In genomic region chr4:138462971-138463831, GRCm38 (mm10) we compare ENCODE assay signal across 7 mouse cellular contexts. TPM values are rescaled to one million over a fixed set of nuclear protein-coding genes. Genes with fewer than 3 reads are reported as not detected.
DNase-seq lines count a peak whose midpoint lies in the region; ATAC-seq and TF ChIP-seq lines count a peak whose summit lies in the region.

No protein-coding gene starts in this region.

- TF ChIP-seq POLR2A in embryonic fibroblast, embryonic 13.5 days (IDR thresholded peaks at IDR 0.05; ENCODE audit: low read depth, low read length), result no peak

- peak; percentile 75 for DNase-seq in right cerebral cortex, adult 18-20 months
- DNase-seq in right cerebral cortex, postnatal 14 days, result no peak
- DNase-seq in limb, embryonic 10.5 days (ENCODE audit: low spot score), result no peak
- peak; percentile 77 for DNase-seq in neural tube, embryonic 11.5 days (ENCODE audit: low spot score)

- H3K4me2 ChIP-seq in hindbrain, embryonic 13.5 days, result peak overlapping the region; percentile 33
- peak overlapping the region; percentile 42 for H3K4me2 ChIP-seq in neural tube, embryonic 11.5 days (ENCODE audit: low read depth)

- 2% methylated on average over 11 of the region's 11 CpGs for WGBS in hindbrain, embryonic 13.5 days
- WGBS in limb, embryonic 10.5 days, result 6% methylated on average over 11 of the region's 11 CpGs
- WGBS in neural tube, embryonic 11.5 days, result 3% methylated on average over 11 of the region's 11 CpGs

- no peak for TF ChIP-seq CTCF in embryonic fibroblast, embryonic 13.5 days (IDR thresholded peaks at IDR 0.05; ENCODE audit: borderline replicate concordance, insufficient read depth, low read length)

- peak overlapping the region; percentile 45 for H3K27ac ChIP-seq in embryonic fibroblast, embryonic 13.5 days (ENCODE audit: insufficient read depth, low read length)
- peak overlapping the region; percentile 90 for H3K27ac ChIP-seq in hindbrain, embryonic 13.5 days
- peak overlapping the region; percentile 78 for H3K27ac ChIP-seq in limb, embryonic 10.5 days
- peak overlapping the region; percentile 94 for H3K27ac ChIP-seq in neural tube, embryonic 11.5 days (ENCODE audit: low read depth, low read length)

- H3K4me3 ChIP-seq in embryonic fibroblast, embryonic 13.5 days (ENCODE audit: insufficient read depth, low read length), result no peak overlapping the region
- no peak overlapping the region for H3K4me3 ChIP-seq in hindbrain, embryonic 13.5 days
- H3K4me3 ChIP-seq in limb, embryonic 10.5 days, result 0 out of 2 replicates have a peak overlapping the region, but pooled peaks have one; percentile 31
- no peak overlapping the region for H3K4me3 ChIP-seq in neural tube, embryonic 11.5 days (ENCODE audit: low read depth, low read length)

- no peaks in the 10 kb centered on the region; the same call in 1 of the 2 replicates for H3K36me3 ChIP-seq in hindbrain, embryonic 13.5 days
- no peaks in the 10 kb centered on the region for H3K36me3 ChIP-seq in limb, embryonic 10.5 days
- no peaks in the 10 kb centered on the region for H3K36me3 ChIP-seq in neural tube, embryonic 11.5 days (ENCODE audit: control insufficient read depth, insufficient read depth, low read length)

- peak; percentile 34 for ATAC-seq in hindbrain, embryonic 13.5 days (ENCODE audit: low FRiP score)
- ATAC-seq in neural tube, embryonic 11.5 days (ENCODE audit: insufficient read depth, low FRiP score, low TSS enrichment), result peak; percentile 64
- ATAC-seq in inflammation-experienced regulatory T-cells, adult 6 months, result no peak

- no peaks in the 10 kb centered on the region for H3K9me3 ChIP-seq in hindbrain, embryonic 13.5 days
- no peaks in the 10 kb centered on the region for H3K9me3 ChIP-seq in limb, embryonic 10.5 days (replicated peaks)
- H3K9me3 ChIP-seq in neural tube, embryonic 11.5 days (ENCODE audit: control insufficient read depth, low read length), result no peaks in the 10 kb centered on the region

- H3K4me1 ChIP-seq in embryonic fibroblast, embryonic 13.5 days (ENCODE audit: control insufficient read depth, insufficient read depth, low read length), result peaks cover 15% of the 10 kb centered on the region
- peaks cover 61% of the 10 kb centered on the region for H3K4me1 ChIP-seq in hindbrain, embryonic 13.5 days (replicated peaks)
- H3K4me1 ChIP-seq in limb, embryonic 10.5 days, result peaks cover 41% of the 10 kb centered on the region
- H3K4me1 ChIP-seq in neural tube, embryonic 11.5 days (ENCODE audit: control insufficient read depth, insufficient read depth, low read length), result peaks cover 30% of the 10 kb centered on the region

- peak overlapping the region; percentile 49 for H3K9ac ChIP-seq in hindbrain, embryonic 13.5 days
- peak overlapping the region; percentile 37; the same call in 1 of the 2 replicates for H3K9ac ChIP-seq in neural tube, embryonic 11.5 days (ENCODE audit: low read length)

- 0 out of 2 replicates have a peak, but pooled peaks cover 13% of the 10 kb centered on the region for H3K27me3 ChIP-seq in hindbrain, embryonic 13.5 days
- peaks cover 87% of the 10 kb centered on the region for H3K27me3 ChIP-seq in limb, embryonic 10.5 days (ENCODE audit: low read depth, poor library complexity, severe bottlenecking)
- peaks cover 2% of the 10 kb centered on the region; the same call in 1 of the 2 replicates for H3K27me3 ChIP-seq in neural tube, embryonic 11.5 days (ENCODE audit: control insufficient read depth, insufficient read depth, low read length)

RNA-seq across cellular contexts. Expression of gene Camk2n1, which starts 9.1 kb away (rescaled TPM):
- 5.6 and 7.2 TPM in 2 replicates for polyA plus RNA-seq in embryonic fibroblast, embryonic 13.5 days (2011; ENCODE audit: insufficient read length, low read depth, missing spikeins)
- polyA plus RNA-seq in hindbrain, embryonic 13.5 days (2015; fragmentation: Nextera tagmentation; extraction: Ambion mirVana), result 14.3 and 14.8 TPM in 2 replicates
- polyA plus RNA-seq in limb, embryonic 10.5 days (2016; fragmentation: Nextera tagmentation; extraction: Ambion mirVana), result 0.55 and 0.60 TPM in 2 replicates
- 6.0 TPM in 2 replicates for polyA plus RNA-seq in neural tube, embryonic 11.5 days (2014; fragmentation: Nextera tagmentation; extraction: Ambion mirVana)
- 1 to 10 TPM; 1.0 to 2.1 (median 1.2) TPM for polyA plus RNA-seq in inflammation-experienced regulatory T-cells, adult 6 months (2017; shearing (Covaris generic))

RNA-seq across cellular contexts. Expression of gene Mul1, which starts 28.7 kb away (rescaled TPM):
- polyA plus RNA-seq in embryonic fibroblast, embryonic 13.5 days (2011; ENCODE audit: insufficient read length, low read depth, missing spikeins), result 14.4 and 15.8 TPM in 2 replicates
- polyA plus RNA-seq in hindbrain, embryonic 13.5 days (2015; fragmentation: Nextera tagmentation; extraction: Ambion mirVana), result 20.9 and 21.4 TPM in 2 replicates
- polyA plus RNA-seq in limb, embryonic 10.5 days (2016; fragmentation: Nextera tagmentation; extraction: Ambion mirVana), result 20.7 and 21.9 TPM in 2 replicates
- 19.3 and 22.8 TPM in 2 replicates for polyA plus RNA-seq in neural tube, embryonic 11.5 days (2014; fragmentation: Nextera tagmentation; extraction: Ambion mirVana)
- polyA plus RNA-seq in inflammation-experienced regulatory T-cells, adult 6 months (2017; shearing (Covaris generic)), result 10 to 100 TPM; 11.9 to 16.6 (median 14.9) TPM

Comparison
In these comparisons a context has a peak if more than half of its experiments do, and no peak if none do; other contexts are left out.
1. DNase-seq: peak in right cerebral cortex, adult 18-20 months (single experiment) and neural tube, embryonic 11.5 days (single experiment); none in right cerebral cortex, postnatal 14 days (single experiment) and limb, embryonic 10.5 days (single experiment).
2. Peak in every context shown above with its lines, with median percentiles within 50 percentile points of each other: H3K27ac ChIP-seq.